Mouse (Mus musculus): Measurements from ENCODE around the gene Ice1.

- TF ChIP-seq TCF3 (IDR thresholded peaks at IDR 0.05; ENCODE audit: insufficient read length, low read depth), result no peak
- no peak for TF ChIP-seq CEBPB (IDR thresholded peaks at IDR 0.05; ENCODE audit: insufficient read depth, poor library complexity, severe bottlenecking)
- TF ChIP-seq SRF (IDR thresholded peaks at IDR 0.05; ENCODE audit: control insufficient read depth, insufficient read length, low read depth), result no peak
- TF ChIP-seq POLR2A (IDR thresholded peaks at IDR 0.05; ENCODE audit: insufficient read length, low read depth), result no peak
Measured at GRCm38 (mm10) chr13:70639639-70640038, 2.2 kb upstream of the Ice1 start.

Data from myocyte (in vitro differentiated cells).